Mouse (Mus musculus) limb, embryonic 11.5 days (tissue): Measurements from ENCODE around the gene Hist1h2an. TPM values are rescaled to one million over a fixed set of nuclear protein-coding genes. Genes with fewer than 3 reads are reported as not detected.
"Not testable (repeated sequence)": the region's sequence is repeated elsewhere in the genome, so short reads cannot be mapped to it uniquely, and the experiment has no call there.

Experiments
- ATAC-seq: fragments of 200-750 bp; cut with Nextera tagmentation; 2 replicates; pipeline ENCODE4 v1.8.0; 2017; ENCODE audit warnings: low read depth; ENCODE audit not compliant: insufficient number of reproducible peaks, low FRiP score, low TSS enrichment
- DNase-seq: peaks from one replicate; pipeline ENCODE4 v3.0.0-alpha.2; 2015; ENCODE audit warnings: low spot score
- H3K27ac ChIP-seq: fragments of 300-500 bp; sonication (generic); replicated peaks from 2 replicates; pipeline ENCODE4 v1.5.1; 2014; ENCODE audit warnings: low read depth, mild to moderate bottlenecking, low read length
- H3K27me3 ChIP-seq: fragments of 300-500 bp; sonication (generic); 2 replicates; pipeline ENCODE4 v1.6.1; 2014; ENCODE audit warnings: mild to moderate bottlenecking, low read length, mixed read lengths; ENCODE audit not compliant: control insufficient read depth, insufficient read depth
- H3K36me3 ChIP-seq: fragments of 300-500 bp; sonication (generic); 2 replicates; pipeline ENCODE4 v1.6.1; 2014; ENCODE audit warnings: mild to moderate bottlenecking, low read length, moderate library complexity, mixed read lengths; ENCODE audit not compliant: control insufficient read depth, insufficient read depth
- H3K4me1 ChIP-seq: fragments of 300-500 bp; sonication (generic); 2 replicates; pipeline ENCODE4 v1.6.1; 2014; ENCODE audit warnings: low read length, mixed read lengths; ENCODE audit not compliant: control insufficient read depth, insufficient read depth
- H3K4me2 ChIP-seq: fragments of 300-500 bp; sonication (generic); 2 replicates; pipeline ENCODE4 v1.6.1; 2014; ENCODE audit warnings: low read depth, mild to moderate bottlenecking, moderate library complexity; ENCODE audit not compliant: severe bottlenecking
- H3K4me3 ChIP-seq: fragments of 300-500 bp; sonication (generic); 2 replicates; pipeline ENCODE4 v1.5.1; 2014; ENCODE audit warnings: low read depth, low read length
- H3K9ac ChIP-seq: fragments of 300-500 bp; sonication (generic); 2 replicates; pipeline ENCODE4 v1.6.1; 2014; ENCODE audit warnings: mild to moderate bottlenecking, low read length
- H3K9me3 ChIP-seq: fragments of 300-500 bp; sonication (generic); 2 replicates; pipeline ENCODE4 v1.6.1; 2016; ENCODE audit warnings: low read length; ENCODE audit not compliant: control insufficient read depth
- WGBS: fragments of 180-500 bp; shearing (Covaris S2); extraction: QIAGEN DNeasy Blood & Tissue Kit; methylation state at CpG from one replicate; pipeline ENCODE4 v1.1.7; 2014; 5-methylcytosine and 5-hydroxymethylcytosine counted together
- polyA plus RNA-seq: library from polyadenylated mRNA; unstranded; fragments of >200 nt; fragmentation: Nextera tagmentation; extraction: Ambion mirVana; gene quantifications from 2 replicates; pipeline ENCODE4 v1.2.1, GENCODE M21; 2014

The Hist1h2an gene
- polyA plus RNA-seq, 1 experiment from 2014 or later = 7.5 TPM

- H3K9ac ChIP-seq, H3K27me3 ChIP-seq, H3K27ac ChIP-seq, H3K4me1 ChIP-seq, H3K36me3 ChIP-seq, DNase-seq, H3K9me3 ChIP-seq, H3K4me3 ChIP-seq: not testable (repeated sequence)
- WGBS = no CpG with 5 or more reads among the region's 24 CpGs
- ATAC-seq = peak; percentile 48; the same call in 1 of the 2 replicates
- H3K4me2 ChIP-seq = peak within 1 kb of the TSS; percentile 27
These were observed 24.5 kb upstream of the Hist1h2an start, which contains the start of gene Hist1h4m for GRCm38 (mm10) chr13:21811539-21811938. TSS of gene Hist1h4m (plus strand) at chr13:21811746.

DNA sequence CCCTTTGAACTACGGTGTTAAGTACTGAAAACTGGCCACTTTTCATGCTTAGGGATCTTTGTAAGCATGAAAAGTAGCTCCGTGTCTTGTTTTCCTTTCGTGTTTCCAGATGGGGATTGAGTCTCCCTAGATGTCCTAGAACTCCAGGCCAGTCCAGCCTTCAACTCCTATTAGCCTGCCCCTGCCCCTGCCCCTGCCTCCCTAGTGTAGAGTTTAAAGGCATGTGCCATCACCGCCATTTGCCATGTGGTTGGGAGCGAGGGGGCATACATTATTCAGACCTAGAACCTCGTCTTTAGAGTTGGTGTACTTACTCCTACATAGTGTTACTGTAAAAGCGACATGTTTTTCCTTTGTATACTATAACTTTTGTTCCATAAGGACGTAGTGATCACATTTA lies 24.1 kb upstream of the Hist1h2an start:
- not testable (repeated sequence) for H3K36me3 ChIP-seq, H3K4me2 ChIP-seq, H3K27ac ChIP-seq, H3K4me1 ChIP-seq, H3K9ac ChIP-seq, DNase-seq, H3K27me3 ChIP-seq, H3K4me3 ChIP-seq, H3K9me3 ChIP-seq
- WGBS = no CpG with 5 or more reads among the region's 8 CpGs
- ATAC-seq = peak; percentile 42

GRCm38 (mm10) chr13:21810073-21810472 lies 23.1 kb upstream of the Hist1h2an start, which contains the start of the genes Hist1h2bq and Hist1h2ao:
TSS of gene Hist1h2bq (minus strand) at chr13:21810197.
TSS of gene Hist1h2ao (plus strand) at chr13:21810465.
- not testable (repeated sequence) for H3K9me3 ChIP-seq, H3K4me2 ChIP-seq, H3K27me3 ChIP-seq, H3K36me3 ChIP-seq, DNase-seq, H3K9ac ChIP-seq, H3K4me3 ChIP-seq, H3K4me1 ChIP-seq, H3K27ac ChIP-seq
- peak; percentile 96 for ATAC-seq
- no CpG with 5 or more reads among the region's 23 CpGs for WGBS

DNA sequence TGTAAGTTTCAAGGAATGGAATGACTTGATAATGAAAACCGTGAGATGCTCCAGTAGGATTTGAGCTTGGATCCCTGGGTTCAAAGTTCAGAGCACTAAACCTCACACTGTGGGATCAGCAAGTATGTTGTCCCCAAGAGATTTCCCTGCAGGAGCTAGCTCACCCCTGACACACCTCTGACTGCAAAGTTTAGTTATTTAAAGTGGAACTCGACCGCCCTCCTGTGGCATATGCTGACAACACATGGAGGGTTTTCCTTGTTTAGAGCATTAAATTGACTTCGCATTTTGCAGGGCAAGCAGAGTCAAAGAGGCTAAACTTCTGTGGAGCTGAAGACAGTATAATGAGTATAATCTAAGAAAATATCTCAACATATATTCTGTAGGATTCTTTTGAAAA lies 16.0 kb upstream of the Hist1h2an start:
- not testable (repeated sequence) for H3K27me3 ChIP-seq, DNase-seq, H3K9ac ChIP-seq, H3K4me3 ChIP-seq, H3K9me3 ChIP-seq, H3K27ac ChIP-seq, H3K4me2 ChIP-seq, H3K36me3 ChIP-seq, H3K4me1 ChIP-seq
- ATAC-seq = peak; percentile 78; the same call in 1 of the 2 replicates
- no CpG with 5 or more reads among the region's 4 CpGs for WGBS

DNA sequence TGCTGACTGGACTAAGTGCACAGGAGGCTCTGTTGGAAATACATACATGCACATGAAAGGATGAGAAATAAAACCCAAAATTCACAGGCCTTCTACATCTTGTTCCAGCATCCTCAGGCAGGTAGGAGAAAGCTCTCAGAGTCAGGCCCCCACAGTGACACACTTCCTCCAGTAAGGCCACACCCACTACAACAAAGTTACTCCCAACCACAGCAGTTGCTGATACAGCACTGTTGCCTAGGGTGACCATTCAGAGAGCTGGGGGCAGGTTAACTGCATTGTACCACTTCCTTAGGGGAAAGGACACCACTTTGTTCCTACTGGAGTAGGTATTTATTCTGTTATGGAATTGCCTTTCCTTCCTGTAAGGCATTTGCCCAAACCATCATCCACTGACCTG lies 10.1 kb upstream of the Hist1h2an start:
- DNase-seq, H3K36me3 ChIP-seq, H3K4me1 ChIP-seq, H3K27me3 ChIP-seq, H3K4me3 ChIP-seq, H3K9me3 ChIP-seq, H3K27ac ChIP-seq, H3K4me2 ChIP-seq, ATAC-seq, H3K9ac ChIP-seq: not testable (repeated sequence)

GRCm38 (mm10) chr13:21795584-21795983 lies 8.6 kb upstream of the Hist1h2an start:
- Histone ChIP-seq H3K9me3 (no peaks in the 10 kb centered on the region), H3K27ac (no peak overlapping the region), H3K4me2 (no peak overlapping the region), H3K27me3 (no peaks in the 10 kb centered on the region), H3K4me1 (no peaks in the 10 kb centered on the region), H3K36me3 (no peaks in the 10 kb centered on the region), H3K9ac (no peak overlapping the region), H3K4me3 (no peak overlapping the region)
- WGBS = 91% methylated on average over 7 of the region's 7 CpGs
- ATAC-seq = no peak
- no peak for DNase-seq

GRCm38 (mm10) chr13:21790601-21791283 lies 3.7 kb upstream of the Hist1h2an start:
- H3K27ac ChIP-seq = no peak overlapping the region
- DNase-seq (peak; percentile 38), ATAC-seq (no peak)
- 10% methylated on average over 18 of the region's 18 CpGs for WGBS
- H3K4me3 ChIP-seq = no peak overlapping the region
- 0 out of 2 replicates have a peak overlapping the region, but pooled peaks have one; percentile 3 for H3K9ac ChIP-seq
- 0 out of 2 replicates have a peak, but pooled peaks cover 2% of the 10 kb centered on the region for H3K4me1 ChIP-seq
- no peaks in the 10 kb centered on the region for H3K36me3 ChIP-seq
- no peaks in the 10 kb centered on the region for H3K9me3 ChIP-seq
- H3K27me3 ChIP-seq = no peaks in the 10 kb centered on the region
- peak overlapping the region; percentile 8; the same call in 1 of the 2 replicates for H3K4me2 ChIP-seq

DNA sequence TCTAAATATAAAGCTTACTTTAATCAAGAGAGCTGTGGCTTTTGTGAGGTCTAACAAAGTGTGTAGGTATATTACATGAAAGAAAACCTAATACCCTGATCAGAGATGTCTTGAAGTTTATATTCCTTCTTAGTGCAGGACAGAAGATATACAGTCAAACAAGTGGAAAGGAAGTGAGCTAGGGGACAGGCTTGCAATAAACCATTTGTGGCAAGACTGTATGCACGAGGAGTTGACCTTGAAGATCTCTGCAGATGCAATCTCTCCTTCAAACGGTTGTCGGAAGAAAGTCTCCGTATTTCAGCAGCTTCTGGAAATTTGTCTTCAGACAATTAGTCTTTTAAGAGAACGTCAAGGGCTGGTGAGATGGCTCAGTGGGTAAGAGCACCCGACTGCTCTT lies 2.9 kb upstream of the Hist1h2an start:
- H3K36me3 ChIP-seq = no peaks in the 10 kb centered on the region
- H3K27ac ChIP-seq = no peak overlapping the region
- no peak for ATAC-seq
- 53% methylated on average over 6 of the region's 6 CpGs for WGBS
- no peak overlapping the region for H3K4me3 ChIP-seq
- H3K27me3 ChIP-seq = no peaks in the 10 kb centered on the region
- H3K4me2 ChIP-seq = no peak overlapping the region
- H3K9me3 ChIP-seq = no peaks in the 10 kb centered on the region
- no peak overlapping the region for H3K9ac ChIP-seq
- DNase-seq = no peak
- 0 out of 2 replicates have a peak, but pooled peaks cover 2% of the 10 kb centered on the region for H3K4me1 ChIP-seq
